Mouse (Mus musculus): ENCODE results near the gene Gm20219. TPM values are rescaled to one million over a fixed set of nuclear protein-coding genes. Genes with fewer than 3 reads are reported as not detected.
A peak's percentile ranks its signal among the peaks of the same experiment; 100 is the strongest.

Gene Gm20219
- total and polyA plus RNA-seq, 3 experiments, result 0.62 to 3.1 TPM; not detected in 1

- TF ChIP-seq E2F4 (IDR thresholded peaks at IDR 0.05; ENCODE audit: borderline replicate concordance, low read depth, low read length) (0 out of 2 replicates have a peak, but pooled peaks have one; percentile 22), POLR2AphosphoS2 (IDR thresholded peaks at IDR 0.05; ENCODE audit: low read length) (0 out of 2 replicates have a peak, but pooled peaks have one; percentile 20), MAZ (IDR thresholded peaks at IDR 0.05; ENCODE audit: low read depth, low read length) (no peak; the same call in none of the 2 replicates), ZKSCAN1 (IDR thresholded peaks at IDR 0.05; ENCODE audit: low read depth, low read length) (no peak), TCF12 (IDR thresholded peaks at IDR 0.05; ENCODE audit: low read depth, low read length) (peak; percentile 38), SMC3 (IDR thresholded peaks at IDR 0.05; ENCODE audit: low read depth, low read length) (no peak), RAD21 (IDR thresholded peaks at IDR 0.05; ENCODE audit: low read depth, low read length) (no peak), ZC3H11A (IDR thresholded peaks at IDR 0.05; ENCODE audit: low read depth, low read length) (0 out of 2 replicates have a peak, but pooled peaks have one; percentile 14)
Observed at GRCm38 (mm10) chr17:56584257-56585130, 30.3 kb upstream of the Gm20219 start, which contains the start of the genes Safb2 and Safb (continued).

GRCm38 (mm10) chr17:56583611-56584256 is 29.5 kb upstream of the Gm20219 start:
- H3K4me1 ChIP-seq (ENCODE audit: control insufficient read depth in 1 of 2, insufficient read depth in 2 of 2, low read length in 2 of 2), result peaks cover 12 to 31% of the 10 kb centered on the region in 2 experiments; a peak in 3 of 4 replicates
- TF ChIP-seq CHD1 (IDR thresholded peaks at IDR 0.05; ENCODE audit: low read depth, low read length) (peak; percentile 71; the same call in 1 of the 2 replicates), TCF12 (IDR thresholded peaks at IDR 0.05; ENCODE audit: low read depth, low read length) (no peak), TBP (IDR thresholded peaks at IDR 0.05; ENCODE audit: low read depth, low read length) (no peak), KAT2A (conservative IDR thresholded peaks at IDR 0.05; ENCODE audit: low read depth, low read length) (no peak), MYC (IDR thresholded peaks at IDR 0.05; ENCODE audit: low read depth, low read length) (no peak), POLR2AphosphoS2 (IDR thresholded peaks at IDR 0.05; ENCODE audit: low read length) (no peak), SIN3A (IDR thresholded peaks at IDR 0.05; ENCODE audit: low read length) (no peak; the same call in 1 of the 2 replicates), GATA1 (IDR thresholded peaks at IDR 0.05; ENCODE audit: low read depth, low read length) (peak; percentile 38; the same call in 1 of the 2 replicates), TAL1 (IDR thresholded peaks at IDR 0.05; ENCODE audit: low read length) (no peak), NELFE (IDR thresholded peaks at IDR 0.05; ENCODE audit: low read depth, low read length) (no peak), MYB (IDR thresholded peaks at IDR 0.05; ENCODE audit: low read depth, low read length) (no peak), MAZ (IDR thresholded peaks at IDR 0.05; ENCODE audit: low read depth, low read length) (no peak), E2F4 (IDR thresholded peaks at IDR 0.05; ENCODE audit: borderline replicate concordance, low read depth, low read length) (0 out of 2 replicates have a peak, but pooled peaks have one; percentile 33), EP300 (IDR thresholded peaks at IDR 0.05; ENCODE audit: low read depth in 1 of 2, low read length in 2 of 2) (no peak), ZKSCAN1 (IDR thresholded peaks at IDR 0.05; ENCODE audit: low read depth, low read length) (no peak), MEF2A (IDR thresholded peaks at IDR 0.05; ENCODE audit: extremely low read depth, insufficient replicate concordance, low read depth, low read length, poor library complexity, severe bottlenecking) (no peak), RAD21 (IDR thresholded peaks at IDR 0.05; ENCODE audit: low read depth, low read length) (no peak), CHD2 (IDR thresholded peaks at IDR 0.05; ENCODE audit: low read length) (no peak)
- H3K4me3 ChIP-seq (ENCODE audit: control insufficient read depth in 1 of 2, insufficient read depth in 1 of 2, low read depth in 2 of 2, low read length in 2 of 2), result peak overlapping the region; percentile 80 to 85
- H3K27ac ChIP-seq (ENCODE audit: control insufficient read depth, low read depth, low read length), result peak overlapping the region; percentile 95
- H3K27me3 ChIP-seq (ENCODE audit: control insufficient read depth in 1 of 2, insufficient read depth in 2 of 2, low read length in 2 of 2), result no peaks in the 10 kb centered on the region
- H3K9ac ChIP-seq (ENCODE audit: control insufficient read depth, low read depth, low read length, poor library complexity, severe bottlenecking), result peak overlapping the region; percentile 96
- H3K9me3 ChIP-seq (replicated peaks; ENCODE audit: insufficient read depth, low read length), result no peaks in the 10 kb centered on the region
- peaks cover 25 to 28% of the 10 kb centered on the region in 2 experiments for H3K36me3 ChIP-seq (ENCODE audit: control insufficient read depth in 1 of 2, insufficient read depth in 2 of 2, low read length in 2 of 2)
- DNase-seq (ENCODE audit: low read depth, low spot score), result peak; percentile 70
- peaks cover 91% of the 10 kb centered on the region for H3K79me2 ChIP-seq (ENCODE audit: control insufficient read depth, insufficient read depth, low read length, poor library complexity)

Measured in MEL (cell line).